Mouse (Mus musculus): ENCODE data around the gene Bcl2a1c. TPM values are rescaled to one million over a fixed set of nuclear protein-coding genes. Genes with fewer than 3 reads are reported as not detected.

The Bcl2a1c gene
- polyA plus RNA-seq, 1 experiment from 2014 or later, result not detected

Other genes starting within 250 kb of the Bcl2a1c start
- 145 and 156 TPM in 2 replicates for gene Crtap, start 60.5 kb downstream of the Bcl2a1c start, polyA plus RNA-seq (2014; fragmentation: Nextera tagmentation; extraction: Ambion mirVana)
- gene Glb1, start 70.9 kb downstream of the Bcl2a1c start, polyA plus RNA-seq (2014; fragmentation: Nextera tagmentation; extraction: Ambion mirVana), result 53.2 and 54.5 TPM in 2 replicates
- gene Tmppe, start 71.0 kb downstream of the Bcl2a1c start, polyA plus RNA-seq (2014; fragmentation: Nextera tagmentation; extraction: Ambion mirVana), result 3.0 and 4.4 TPM in 2 replicates
- not detected in 2 replicates for gene Ccr4, start 174.8 kb downstream of the Bcl2a1c start, polyA plus RNA-seq (2014; fragmentation: Nextera tagmentation; extraction: Ambion mirVana)
- 0.77 and 2.7 TPM in 2 replicates for gene C130032M10Rik, start 185.6 kb downstream of the Bcl2a1c start, polyA plus RNA-seq (2014; fragmentation: Nextera tagmentation; extraction: Ambion mirVana)
- 0.05 TPM in 1 of 2 replicates, not detected in the other for gene Trim71, start 234.2 kb downstream of the Bcl2a1c start, polyA plus RNA-seq (2014; fragmentation: Nextera tagmentation; extraction: Ambion mirVana)